ENCODE assay signal across 18 mouse cellular contexts in genomic region chr7:68705162-68705561, GRCm38 (mm10). TPM values are rescaled to one million over a fixed set of nuclear protein-coding genes. Genes with fewer than 3 reads are reported as not detected.
DNase-seq lines count a peak whose midpoint lies in the region; TF ChIP-seq lines count a peak whose summit lies in the region.
"Had no signal": no experiment of that assay in that cellular context is flagged by ENCODE, and none has a peak within 500 bp of the region (broad histone marks: within the 10 kb centered on the region; RNA-seq: fewer than 3 reads in every experiment).

No protein-coding gene starts in this region.

- no peak for TF ChIP-seq POLR2A in kidney, adult 2 months (IDR thresholded peaks at IDR 0.05; ENCODE audit: low read depth, low read length)
- TF ChIP-seq POLR2A in testis, adult 2 months (IDR thresholded peaks at IDR 0.05; ENCODE audit: control insufficient read depth, low read depth, low read length) = no peak
- TF ChIP-seq POLR2A in bone marrow, adult 2 months (IDR thresholded peaks at IDR 0.05; ENCODE audit: borderline replicate concordance, control insufficient read depth, low read depth, low read length) = no peak

- no peaks in the 10 kb centered on the region for H3K36me3 ChIP-seq in kidney, adult 2 months (ENCODE audit: control insufficient read depth, insufficient read depth, low read length)
- H3K36me3 ChIP-seq in testis, adult 2 months (ENCODE audit: control insufficient read depth, insufficient read depth, low read length) = no peaks in the 10 kb centered on the region
- H3K36me3 ChIP-seq: heart, embryonic 15.5 days; limb, embryonic 15.5 days had no signal

- no peak for DNase-seq in kidney, adult 2 months
- DNase-seq in kidney, adult 18-20 months = no peak
- DNase-seq in testis, postnatal 10 days (ENCODE audit: low spot score) = no peak
- peak; percentile 24 for DNase-seq in testis, postnatal 14 days (ENCODE audit: low spot score)
- DNase-seq in right cerebral cortex, adult 2 months (ENCODE audit: low spot score in 2 of 2) = no peak
- no peak for DNase-seq in layer of hippocampus, postnatal 14 days (ENCODE audit: low spot score in 2 of 2)
- DNase-seq: cerebellum, adult 18-20 months; forebrain, postnatal 0 days; gastrocnemius, postnatal 14 days; kidney, postnatal 14 days; layer of hippocampus, postnatal 36 days; thymus, adult 2 months had no signal

- H3K4me3 ChIP-seq in kidney, adult 2 months (ENCODE audit: insufficient read depth, low read depth, low read length) = no peak overlapping the region
- no peak overlapping the region for H3K4me3 ChIP-seq in testis, adult 2 months (ENCODE audit: control insufficient read depth, low read depth, low read length)
- H3K4me3 ChIP-seq in bone marrow, adult 2 months (replicated peaks; ENCODE audit: control insufficient read depth, low read depth, low read length) = no peak overlapping the region
- H3K4me3 ChIP-seq: heart, embryonic 15.5 days; limb, embryonic 15.5 days; megakaryocyte, embryonic 14.5 days; myocyte had no signal

- no peaks in the 10 kb centered on the region for H3K27me3 ChIP-seq in kidney, adult 2 months (replicated peaks; ENCODE audit: control insufficient read depth, insufficient read depth, low read length)
- H3K27me3 ChIP-seq in testis, adult 2 months (ENCODE audit: control insufficient read depth, insufficient read depth, low read length) = no peaks in the 10 kb centered on the region
- H3K27me3 ChIP-seq: heart, embryonic 15.5 days; limb, embryonic 15.5 days; megakaryocyte, embryonic 14.5 days had no signal

- 96% methylated on average over 7 of the region's 7 CpGs for WGBS in kidney, adult 2 months
- WGBS in bone marrow, adult 2 months = 83% methylated on average over 7 of the region's 7 CpGs

- peak; percentile 44 for TF ChIP-seq CTCF in kidney, adult 2 months (conservative IDR thresholded peaks at IDR 0.05; ENCODE audit: insufficient read depth, insufficient read length, low read depth, low read length)
- TF ChIP-seq CTCF in testis, adult 2 months (IDR thresholded peaks at IDR 0.05; ENCODE audit: control insufficient read depth, insufficient read depth, insufficient replicate concordance, low read depth, low read length) = peak; percentile 77; the same call in 1 of the 2 replicates
- TF ChIP-seq CTCF in bone marrow, adult 2 months (IDR thresholded peaks at IDR 0.05; ENCODE audit: control insufficient read depth, insufficient read depth, low read length) = peak; percentile 23; the same call in 1 of the 2 replicates

- peaks cover 4% of the 10 kb centered on the region; the same call in 1 of the 2 replicates for H3K4me1 ChIP-seq in kidney, adult 2 months (ENCODE audit: control insufficient read depth, insufficient read depth, low read length)
- H3K4me1 ChIP-seq in testis, adult 2 months (ENCODE audit: control insufficient read depth, insufficient read depth, low read length) = no peaks in the 10 kb centered on the region
- no peaks in the 10 kb centered on the region for H3K4me1 ChIP-seq in bone marrow, adult 2 months (ENCODE audit: control insufficient read depth, insufficient read depth, low read length)
- H3K4me1 ChIP-seq: heart, embryonic 15.5 days; limb, embryonic 15.5 days; megakaryocyte, embryonic 14.5 days had no signal

- no peak overlapping the region for H3K27ac ChIP-seq in kidney, adult 2 months (ENCODE audit: insufficient read depth, low read depth, low read length)
- no peak overlapping the region for H3K27ac ChIP-seq in testis, adult 2 months (ENCODE audit: control insufficient read depth, insufficient read depth, low read depth, low read length)
- no peak overlapping the region for H3K27ac ChIP-seq in bone marrow, adult 2 months (ENCODE audit: control insufficient read depth, insufficient read depth, low read depth, low read length, poor library complexity)
- H3K27ac ChIP-seq: heart, embryonic 15.5 days; limb, embryonic 15.5 days had no signal

RNA-seq across cellular contexts. Expression of gene Arrdc4, which starts 43.9 kb away (rescaled TPM):
- polyA plus RNA-seq in kidney, adult 2 months (2012; rRNA removed) = 4.5 and 6.8 TPM in 2 replicates
- polyA plus RNA-seq in testis, adult 2 months (2012; rRNA removed) = 3.1 and 4.1 TPM in 2 replicates
- 18.3 and 21.8 TPM in 2 replicates for polyA plus RNA-seq in bone marrow, adult 2 months (2011; ENCODE audit: insufficient read depth, insufficient read length, low replicate concordance, missing spikeins)
- 10 to 100 TPM; 23.5 to 28.8 TPM for total RNA-seq in layer of hippocampus, postnatal 14 days (2021)

Comparison
In these comparisons a context has a peak if more than half of its experiments do, and no peak if none do; other contexts are left out.
1. CTCF ChIP-seq: peak in every context shown above with its lines; median percentile 77 in testis, adult 2 months; 44 in kidney, adult 2 months; 23 in bone marrow, adult 2 months.